Mouse (Mus musculus): ENCODE data around the gene Serpinb3b. TPM values are rescaled to one million over a fixed set of nuclear protein-coding genes. Genes with fewer than 3 reads are reported as not detected.
"Not testable (repeated sequence)": the region's sequence is repeated elsewhere in the genome, so short reads cannot be mapped to it uniquely, and the experiment has no call there.

Serpinb3b gene
- total RNA-seq (2014; rRNA removed) (not detected in 2 replicates), polyA plus RNA-seq (2012; rRNA removed) (not detected in 2 replicates)

DNA sequence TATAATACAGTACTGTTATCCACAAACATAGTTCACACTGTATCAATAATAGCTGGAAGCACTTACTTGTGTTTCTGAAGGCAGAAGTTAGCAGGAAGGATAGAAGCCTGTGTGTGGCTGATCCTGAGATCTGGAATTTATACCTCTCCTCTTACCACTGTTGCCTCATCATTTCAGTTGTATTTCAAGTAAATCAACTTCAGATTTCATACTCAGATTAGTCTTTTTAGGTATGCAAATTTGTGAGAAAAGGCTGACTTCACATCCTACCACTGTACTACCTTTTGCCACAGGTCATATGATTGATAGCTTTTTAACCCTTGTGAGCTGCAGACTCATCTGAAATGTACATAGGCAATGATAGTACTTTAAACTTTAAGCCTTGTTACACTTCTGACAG, at the start of gene Serpinb3b, which contains the start of gene Serpinb3c:
Serpinb3b (minus strand) TSS at position 101 of the 400 bp plus-strand sequence.
Serpinb3c (minus strand) TSS at position 111 of the 400 bp plus-strand sequence.
- not testable (repeated sequence) for H3K27me3 ChIP-seq (ENCODE audit: control insufficient read depth, insufficient read depth, low read length); H3K79me2 ChIP-seq (ENCODE audit: control insufficient read depth, insufficient read depth, low read length); H3K27ac ChIP-seq (replicated peaks; ENCODE audit: insufficient read depth, low read depth, low read length); H3K4me3 ChIP-seq (ENCODE audit: insufficient read depth, low read depth, low read length); DNase-seq (ENCODE audit: extremely low read depth, low read depth, low spot score); H3K36me3 ChIP-seq (ENCODE audit: control insufficient read depth, insufficient read depth, low read length); H3K9ac ChIP-seq (ENCODE audit: low read depth, low read length); H3K4me1 ChIP-seq (ENCODE audit: control insufficient read depth, insufficient read depth, low read length)

DNA sequence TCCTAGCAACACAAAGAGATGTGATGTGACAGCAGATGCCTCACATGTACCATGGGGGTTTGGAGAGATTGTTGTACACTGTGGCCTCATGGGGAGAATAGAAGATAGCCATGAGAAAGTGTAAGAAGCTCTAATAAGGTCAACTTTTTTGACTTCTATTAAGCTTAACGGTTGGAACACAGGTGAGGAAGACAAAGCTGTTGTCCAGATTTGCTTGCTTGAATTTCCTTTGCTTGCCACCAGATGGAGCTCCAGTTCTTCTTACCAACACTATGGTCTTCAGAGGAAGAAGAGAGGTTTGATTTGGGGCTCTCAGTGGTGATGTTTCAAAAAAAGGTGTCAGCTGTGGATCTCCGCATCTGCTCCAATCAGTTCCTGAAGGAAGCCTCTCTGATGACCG, 35.0 kb downstream of the Serpinb3b start:
- DNase-seq (ENCODE audit: extremely low read depth, low read depth, low spot score) = peak; percentile 2
- WGBS = 31% methylated on average over 3 of the region's 3 CpGs
- not testable (repeated sequence) for H3K4me3 ChIP-seq (ENCODE audit: insufficient read depth, low read depth, low read length); H3K27ac ChIP-seq (replicated peaks; ENCODE audit: insufficient read depth, low read depth, low read length); H3K79me2 ChIP-seq (ENCODE audit: control insufficient read depth, insufficient read depth, low read length); H3K9ac ChIP-seq (ENCODE audit: low read depth, low read length); H3K4me1 ChIP-seq (ENCODE audit: control insufficient read depth, insufficient read depth, low read length); H3K36me3 ChIP-seq (ENCODE audit: control insufficient read depth, insufficient read depth, low read length); H3K27me3 ChIP-seq (ENCODE audit: control insufficient read depth, insufficient read depth, low read length)

DNA sequence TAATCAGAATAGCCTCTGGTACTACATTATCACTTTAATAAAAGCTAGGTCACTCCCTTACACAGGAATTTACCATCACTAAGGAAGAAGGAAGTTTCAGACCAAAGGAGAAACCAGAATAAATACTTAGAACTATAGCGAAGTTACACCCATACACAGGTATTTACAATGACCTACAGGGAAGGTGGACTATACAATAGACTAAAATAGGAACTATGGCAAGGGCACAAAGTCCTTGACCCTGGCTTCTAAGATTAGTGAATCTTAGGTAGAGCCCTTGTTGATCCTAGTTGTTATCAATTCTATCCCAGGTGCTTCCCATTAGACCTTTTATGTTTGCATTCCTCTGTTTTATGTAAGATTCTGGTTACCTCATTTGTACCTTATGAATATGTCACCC, 60.9 kb downstream of the Serpinb3b start:
- H3K4me3 ChIP-seq (ENCODE audit: insufficient read depth, low read depth, low read length); H3K79me2 ChIP-seq (ENCODE audit: control insufficient read depth, insufficient read depth, low read length); DNase-seq (ENCODE audit: extremely low read depth, low read depth, low spot score); H3K27ac ChIP-seq (replicated peaks; ENCODE audit: insufficient read depth, low read depth, low read length); H3K4me1 ChIP-seq (ENCODE audit: control insufficient read depth, insufficient read depth, low read length); H3K27me3 ChIP-seq (ENCODE audit: control insufficient read depth, insufficient read depth, low read length); H3K36me3 ChIP-seq (ENCODE audit: control insufficient read depth, insufficient read depth, low read length); H3K9ac ChIP-seq (ENCODE audit: low read depth, low read length): not testable (repeated sequence)
- 76% methylated on average over 1 of the region's 1 CpGs for WGBS

DNA sequence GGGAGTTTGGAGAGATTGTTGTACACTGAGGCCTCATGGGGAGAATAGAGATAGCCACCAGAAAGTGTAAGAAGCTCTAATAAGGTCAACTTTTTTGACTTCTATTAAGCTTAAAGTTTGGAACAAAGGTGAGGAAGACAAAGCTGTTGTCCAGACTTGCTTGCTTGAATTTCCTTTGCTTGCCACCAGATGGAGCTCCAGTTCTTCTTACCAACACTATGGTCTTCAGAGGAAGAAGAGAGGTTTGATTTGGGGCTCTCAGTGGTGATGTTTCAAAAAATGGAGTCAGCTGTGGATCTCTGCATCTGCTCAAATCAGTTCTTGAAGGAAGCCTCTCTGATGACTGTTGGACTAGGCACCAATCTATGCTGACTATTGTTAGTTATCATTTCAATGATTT, 150.7 kb downstream of the Serpinb3b start:
- H3K4me3 ChIP-seq (ENCODE audit: insufficient read depth, low read depth, low read length); H3K36me3 ChIP-seq (ENCODE audit: control insufficient read depth, insufficient read depth, low read length); H3K27ac ChIP-seq (replicated peaks; ENCODE audit: insufficient read depth, low read depth, low read length); H3K9ac ChIP-seq (ENCODE audit: low read depth, low read length); H3K79me2 ChIP-seq (ENCODE audit: control insufficient read depth, insufficient read depth, low read length); H3K27me3 ChIP-seq (ENCODE audit: control insufficient read depth, insufficient read depth, low read length); DNase-seq (ENCODE audit: extremely low read depth, low read depth, low spot score); H3K4me1 ChIP-seq (ENCODE audit: control insufficient read depth, insufficient read depth, low read length): not testable (repeated sequence)

Other genes with a start within 250 kb of the Serpinb3b start
- gene Serpinb3a, start 226.1 kb downstream of the Serpinb3b start, total RNA-seq (2014; rRNA removed) = not detected in 2 replicates
- not detected in 2 replicates for gene Serpinb3a, start 226.1 kb downstream of the Serpinb3b start, polyA plus RNA-seq (2012; rRNA removed)
- gene Serpinb3d, start 194.9 kb downstream of the Serpinb3b start, total RNA-seq (2014; rRNA removed) = not detected in 2 replicates
- not detected in 2 replicates for gene Serpinb3d, start 194.9 kb downstream of the Serpinb3b start, polyA plus RNA-seq (2012; rRNA removed)
- not detected in 2 replicates for gene Serpinb3c, start within 50 bp of the Serpinb3b start, total RNA-seq (2014; rRNA removed)
- not detected in 2 replicates for gene Serpinb3c, start within 50 bp of the Serpinb3b start, polyA plus RNA-seq (2012; rRNA removed)
- not detected in 2 replicates for gene Serpinb11, start 82.8 kb upstream of the Serpinb3b start, total RNA-seq (2014; rRNA removed)
- gene Serpinb11, start 82.8 kb upstream of the Serpinb3b start, polyA plus RNA-seq (2012; rRNA removed) = not detected in 2 replicates
- 0.18 TPM in 1 of 2 replicates, not detected in the other for gene Serpinb7, start 121.3 kb upstream of the Serpinb3b start, total RNA-seq (2014; rRNA removed)
- 0.37 TPM in 1 of 2 replicates, not detected in the other for gene Serpinb7, start 121.3 kb upstream of the Serpinb3b start, polyA plus RNA-seq (2012; rRNA removed)
- 0.13 TPM in 1 of 2 replicates, not detected in the other for gene Serpinb2, start 233.1 kb upstream of the Serpinb3b start, total RNA-seq (2014; rRNA removed)
- gene Serpinb2, start 233.1 kb upstream of the Serpinb3b start, polyA plus RNA-seq (2012; rRNA removed) = not detected in 2 replicates